Mouse (Mus musculus) CD4-positive, CD25-positive, alpha-beta regulatory T cell, adult 4 months (primary cell): ENCODE results near the gene Stk4. TPM values are rescaled to one million over a fixed set of nuclear protein-coding genes. Genes with fewer than 3 reads are reported as not detected.
A peak's percentile ranks its signal among the peaks of the same experiment; 100 is the strongest.

Experiments used
- ATAC-seq: one replicate; pipeline ENCODE4 v1.8.0; 2017
- polyA plus RNA-seq, 2 experiments: library from polyadenylated mRNA; unstranded; fragments of 100-300 nt; shearing (Covaris generic); gene quantifications; one replicate each; pipeline ENCODE4 v1.2.1; 2017

Gene Stk4
- polyA plus RNA-seq, 2 experiments from 2014 or later: 158 to 175 TPM

- no peak for ATAC-seq
These were observed 58.7 kb downstream of the Stk4 start for GRCm38 (mm10) chr2:164128576-164129411.

- ATAC-seq: no peak
These were observed 61.5 kb downstream of the Stk4 start for GRCm38 (mm10) chr2:164131586-164131985.

- no peak for ATAC-seq
These were observed 64.4 kb downstream of the Stk4 start for GRCm38 (mm10) chr2:164134563-164134962.

GRCm38 (mm10) chr2:164135367-164135766 lies 65.2 kb downstream of the Stk4 start:
- ATAC-seq: no peak

GRCm38 (mm10) chr2:164136393-164136792 lies 66.3 kb downstream of the Stk4 start:
- no peak for ATAC-seq

- no peak for ATAC-seq
These were observed 67.6 kb downstream of the Stk4 start for GRCm38 (mm10) chr2:164137754-164138153.

- no peak for ATAC-seq
These were observed 71.9 kb downstream of the Stk4 start for GRCm38 (mm10) chr2:164142021-164142420.

GRCm38 (mm10) chr2:164144025-164144424 lies 73.9 kb downstream of the Stk4 start:
- no peak for ATAC-seq

GRCm38 (mm10) chr2:164144541-164144940 lies 74.4 kb downstream of the Stk4 start:
- ATAC-seq: no peak

GRCm38 (mm10) chr2:164146556-164146955 lies 76.4 kb downstream of the Stk4 start:
- no peak for ATAC-seq

GRCm38 (mm10) chr2:164150086-164150760 lies 80.1 kb downstream of the Stk4 start:
- no peak for ATAC-seq

- no peak for ATAC-seq
These were observed 82.2 kb downstream of the Stk4 start for GRCm38 (mm10) chr2:164152341-164152740.

- no peak for ATAC-seq
These were observed 83.9 kb downstream of the Stk4 start for GRCm38 (mm10) chr2:164154007-164154406.

- no peak for ATAC-seq
These were observed 86.0 kb downstream of the Stk4 start for GRCm38 (mm10) chr2:164156158-164156557.

GRCm38 (mm10) chr2:164158838-164159237 lies 88.7 kb downstream of the Stk4 start:
- no peak for ATAC-seq

GRCm38 (mm10) chr2:164161515-164162055 lies 91.5 kb downstream of the Stk4 start:
- no peak for ATAC-seq

GRCm38 (mm10) chr2:164164941-164165340 lies 94.8 kb downstream of the Stk4 start:
- ATAC-seq: no peak

- no peak for ATAC-seq
These were observed 97.8 kb downstream of the Stk4 start for GRCm38 (mm10) chr2:164167752-164168570.

- ATAC-seq: peak; percentile 68
These were observed 98.4 kb downstream of the Stk4 start for GRCm38 (mm10) chr2:164168571-164168946.

- no peak for ATAC-seq
These were observed 100.2 kb downstream of the Stk4 start for GRCm38 (mm10) chr2:164170326-164170725.

GRCm38 (mm10) chr2:164170902-164171301 lies 100.8 kb downstream of the Stk4 start, which contains the start of gene Kcns1:
Gene Kcns1, minus strand, starts transcription at chr2:164171113.
- ATAC-seq: no peak

GRCm38 (mm10) chr2:164173394-164173793 lies 103.3 kb downstream of the Stk4 start:
- ATAC-seq: no peak
